Mouse (Mus musculus) embryo, embryonic 11.5 days (tissue): Measurements from ENCODE around the gene Ubl7.

Experiments used
- DNase-seq: peaks from one replicate; pipeline ENCODE4 v3.0.0-alpha.2; 2012; ENCODE audit warnings: low read depth, low spot score

Ubl7 gene

GRCm38 (mm10) chr9:57947381-57948030, 36.7 kb downstream of the Ubl7 start:
- DNase-seq, result no peak

- DNase-seq, result no peak
Observed at GRCm38 (mm10) chr9:57948333-57948931, 37.7 kb downstream of the Ubl7 start.

- DNase-seq, result no peak
Observed at GRCm38 (mm10) chr9:57949102-57949704, 38.4 kb downstream of the Ubl7 start.

- no peak for DNase-seq
Observed at GRCm38 (mm10) chr9:57949879-57950278, 39.1 kb downstream of the Ubl7 start.

- DNase-seq, result no peak
Observed at GRCm38 (mm10) chr9:57950519-57950918, 39.7 kb downstream of the Ubl7 start.

GRCm38 (mm10) chr9:57951993-57952392, 41.2 kb downstream of the Ubl7 start:
- no peak for DNase-seq

- DNase-seq, result no peak
Observed at GRCm38 (mm10) chr9:57954962-57955744, 44.4 kb downstream of the Ubl7 start.

- DNase-seq, result no peak
Observed at GRCm38 (mm10) chr9:57955764-57956163, 45.0 kb downstream of the Ubl7 start.

- DNase-seq, result no peak
Observed at GRCm38 (mm10) chr9:57956196-57956837, 45.5 kb downstream of the Ubl7 start.

- no peak for DNase-seq
Observed at GRCm38 (mm10) chr9:57956838-57957236, 46.1 kb downstream of the Ubl7 start.

GRCm38 (mm10) chr9:57958615-57959014, 47.8 kb downstream of the Ubl7 start:
- DNase-seq, result no peak

- no peak for DNase-seq
Observed at GRCm38 (mm10) chr9:57959399-57959798, 48.6 kb downstream of the Ubl7 start.

- DNase-seq, result no peak
Observed at GRCm38 (mm10) chr9:57959886-57960866, 49.4 kb downstream of the Ubl7 start.

GRCm38 (mm10) chr9:57961226-57961625, 50.4 kb downstream of the Ubl7 start:
- DNase-seq, result no peak

- DNase-seq, result no peak
Observed at GRCm38 (mm10) chr9:57961863-57962778, 51.3 kb downstream of the Ubl7 start.

GRCm38 (mm10) chr9:57963249-57963997, 52.6 kb downstream of the Ubl7 start:
- DNase-seq, result no peak

GRCm38 (mm10) chr9:57963998-57964395, 53.2 kb downstream of the Ubl7 start:
- no peak for DNase-seq

GRCm38 (mm10) chr9:57964528-57965250, 53.9 kb downstream of the Ubl7 start:
- DNase-seq, result no peak
